Mouse (Mus musculus) CD4-positive, CD25-positive, alpha-beta regulatory T cell, adult 2 months (primary cell): ENCODE results near the gene Aktip.
A peak's percentile ranks its signal among the peaks of the same experiment; 100 is the strongest.

Experiments
- DNase-seq: peaks from one replicate; pipeline ENCODE4 v3.0.0-alpha.2; 2012; ENCODE audit warnings: low read depth, low spot score

Aktip gene

DNA sequence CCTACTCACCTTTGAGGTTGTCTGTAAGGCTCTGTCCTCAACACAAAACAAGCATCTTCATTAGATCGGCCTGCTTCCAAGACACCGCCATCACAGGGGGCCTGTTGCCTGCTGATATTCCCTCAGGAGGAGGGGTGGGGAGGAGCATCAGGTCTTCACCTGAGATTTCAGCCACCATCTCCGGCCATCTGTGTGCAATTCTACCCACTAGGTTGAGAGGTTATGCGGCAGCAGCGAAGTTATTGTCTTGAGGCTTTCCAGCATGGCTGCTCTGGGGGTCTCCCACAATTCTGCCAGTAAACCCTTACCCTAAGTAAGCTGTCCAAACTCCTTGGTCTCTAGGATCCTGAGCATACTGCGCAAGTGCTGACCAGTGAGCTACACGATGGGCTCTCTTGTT lies at the start of gene Aktip:
TSS of gene Aktip (minus strand) at position 101 of the 400 bp plus-strand sequence.
- DNase-seq, result no peak

DNA sequence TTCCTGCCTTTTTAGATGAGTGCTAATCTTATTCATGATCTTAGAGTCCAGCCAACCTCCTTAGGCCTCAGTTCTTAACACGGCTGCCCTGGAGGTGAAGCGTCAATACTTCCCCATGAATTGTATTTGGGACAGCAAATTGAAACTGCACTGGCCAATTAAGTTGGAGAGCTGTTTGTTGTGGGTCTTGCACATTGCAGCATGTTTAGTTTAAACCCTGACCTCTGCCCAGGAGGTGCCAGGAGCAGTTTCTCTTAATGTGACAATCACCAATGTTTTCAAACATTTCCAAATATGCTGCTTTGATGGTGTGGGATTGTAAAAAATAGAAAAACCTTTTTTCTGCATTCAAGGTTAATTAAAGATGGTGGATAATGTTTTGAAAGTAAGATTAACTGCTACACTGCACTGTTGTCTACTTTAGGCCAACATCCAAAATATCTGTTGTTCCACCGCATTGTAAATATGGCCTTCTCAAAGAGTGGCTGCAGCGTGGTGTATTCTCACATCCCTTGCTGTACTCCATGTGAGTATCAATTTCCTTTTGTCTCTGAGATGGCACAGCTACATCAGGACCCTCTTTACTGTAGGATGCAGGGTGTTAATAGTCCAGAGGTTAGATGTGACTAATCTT lies 46.2 kb upstream of the Aktip start:
- no peak for DNase-seq

DNA sequence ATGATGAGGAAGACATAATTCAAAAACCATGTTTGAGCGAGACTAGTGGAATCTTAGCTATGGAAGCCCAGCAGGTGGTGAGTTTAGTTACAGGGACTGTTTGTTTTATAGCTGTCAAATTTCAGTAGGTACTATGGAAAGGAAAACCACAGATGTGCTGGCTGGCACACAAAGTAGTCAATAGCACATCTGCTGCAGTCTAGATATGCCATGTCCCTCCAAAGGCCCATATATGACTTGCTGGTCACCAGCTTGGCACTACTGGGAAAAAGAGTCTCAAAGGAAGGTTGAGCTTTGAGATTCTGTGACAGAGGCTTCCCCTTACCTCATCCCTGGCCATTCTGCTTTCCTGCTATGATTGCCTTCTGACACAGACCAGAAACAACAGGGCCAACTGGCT lies 42.9 kb upstream of the Aktip start:
- no peak for DNase-seq

DNA sequence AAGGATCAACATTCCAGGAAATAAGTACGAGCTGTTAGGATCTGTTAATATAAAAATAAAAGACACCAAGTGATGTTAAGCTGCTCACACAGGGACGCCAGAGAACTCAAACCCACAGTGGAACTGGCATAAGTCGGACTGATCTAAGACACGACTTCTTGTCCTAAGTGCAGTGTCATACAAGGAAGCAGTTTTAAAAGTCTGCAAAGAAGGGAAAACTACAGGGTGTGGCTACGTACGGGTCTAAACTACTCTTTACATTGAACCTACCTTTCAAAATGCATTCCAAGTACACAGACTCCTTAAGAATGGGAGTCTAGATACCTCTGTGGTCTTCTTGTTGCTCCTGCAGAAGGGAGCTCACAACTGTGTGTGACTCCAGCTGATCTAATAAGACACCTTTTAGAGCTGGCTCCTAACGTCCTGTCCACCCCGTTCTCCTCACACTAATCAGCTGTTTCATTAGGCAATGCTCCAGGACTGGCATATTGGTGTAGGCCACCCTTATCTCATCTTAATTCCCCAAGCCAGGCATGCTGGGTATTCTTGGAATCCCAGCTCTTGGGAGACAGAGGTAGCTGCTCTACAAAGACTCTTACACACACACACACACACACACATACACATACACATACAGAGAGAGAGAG lies 42.2 kb upstream of the Aktip start:
- no peak for DNase-seq

DNA sequence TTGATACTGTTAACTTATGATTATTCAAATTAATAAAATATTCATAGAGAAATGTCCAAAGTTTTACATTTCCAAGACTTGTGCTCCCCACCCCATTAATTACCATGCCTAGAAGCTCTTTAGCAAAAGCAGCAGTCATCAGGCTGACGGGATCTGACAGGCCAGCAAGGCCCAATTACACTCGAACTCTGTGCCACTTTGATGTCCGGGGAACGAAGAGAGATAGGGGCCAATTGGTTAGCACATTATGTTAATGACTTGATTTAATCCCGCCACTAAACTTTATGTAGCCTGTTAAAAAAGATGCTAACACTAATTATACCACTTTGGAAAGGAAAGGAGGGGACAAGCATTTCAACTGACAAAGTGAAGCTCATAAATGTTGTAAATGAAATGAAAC lies 41.6 kb upstream of the Aktip start:
- no peak for DNase-seq

DNA sequence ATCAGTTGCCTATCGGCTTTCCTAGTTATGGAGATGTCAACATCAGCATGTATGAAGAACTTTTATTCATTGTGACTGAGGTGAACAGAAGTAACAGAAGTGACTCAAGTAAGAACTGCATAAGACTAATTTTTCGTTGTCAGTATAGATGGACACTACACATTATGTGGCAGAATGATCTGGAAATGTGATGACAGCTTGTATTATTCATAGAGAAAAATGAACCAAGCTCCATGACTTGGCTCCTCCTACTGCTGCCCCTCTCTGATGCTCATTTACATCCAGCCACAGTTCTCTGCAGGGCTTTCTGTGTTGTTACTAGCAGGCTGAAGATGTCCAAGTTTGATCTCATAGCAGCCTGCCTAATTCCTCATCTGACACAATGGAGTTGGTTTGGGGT lies 37.4 kb upstream of the Aktip start:
- DNase-seq, result no peak

DNA sequence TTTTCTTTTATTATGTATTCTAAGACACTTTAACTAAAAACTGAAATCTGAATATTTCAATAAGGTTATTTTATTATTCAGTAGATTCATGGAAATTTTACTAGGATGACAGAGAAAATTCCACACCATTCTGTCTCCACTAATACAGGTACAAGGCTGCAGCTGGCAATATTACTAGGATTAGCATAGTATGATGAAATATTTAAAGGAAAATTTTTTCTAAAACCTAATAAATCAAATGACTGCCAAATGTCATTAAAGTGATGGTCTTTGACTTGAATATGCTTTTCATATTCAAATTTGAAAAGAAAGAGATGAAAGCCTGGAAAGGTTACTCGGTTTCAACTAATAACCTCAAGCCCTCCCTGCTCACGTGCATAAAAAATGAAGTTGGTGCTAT lies 34.3 kb upstream of the Aktip start:
- no peak for DNase-seq

DNA sequence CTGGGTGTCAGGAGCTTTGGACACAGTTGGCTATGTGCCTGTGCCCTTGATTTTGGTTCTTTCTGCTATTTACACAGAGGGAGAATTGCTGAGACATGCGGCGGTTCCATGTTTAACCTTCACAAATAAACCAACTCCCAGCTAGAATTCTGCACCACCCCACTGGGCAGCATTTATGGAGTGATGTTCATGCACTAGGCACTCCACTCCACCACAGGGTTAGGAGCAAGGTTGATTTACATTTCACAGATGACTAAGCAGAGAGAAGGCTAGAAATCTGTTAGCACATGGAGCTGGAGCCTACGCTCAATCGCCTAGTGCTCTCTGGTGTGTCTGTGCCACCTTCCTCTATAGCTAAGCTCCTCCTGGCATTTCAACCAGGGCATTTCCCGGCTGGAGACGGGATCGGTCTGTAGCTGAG lies 27.7 kb upstream of the Aktip start:
- no peak for DNase-seq

DNA sequence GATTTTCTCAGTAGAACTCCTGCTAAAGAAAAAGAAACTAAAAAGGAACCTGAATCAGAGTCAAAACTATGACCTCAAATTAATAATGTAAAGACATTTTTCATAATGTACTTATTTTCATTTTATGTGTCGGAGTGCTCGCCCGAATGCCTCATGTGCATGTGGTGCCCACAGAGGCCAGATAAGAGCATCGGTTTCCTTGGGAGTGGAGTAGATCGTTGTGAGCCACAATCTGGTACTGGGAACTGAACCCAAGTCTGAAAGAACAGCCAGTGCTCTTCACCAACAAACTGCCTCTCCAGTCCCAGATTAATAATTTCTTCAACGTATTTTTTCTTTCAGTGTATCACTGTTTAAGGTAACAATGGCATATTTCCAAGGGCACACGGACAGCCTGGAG lies 24.5 kb upstream of the Aktip start:
- DNase-seq, result no peak

DNA sequence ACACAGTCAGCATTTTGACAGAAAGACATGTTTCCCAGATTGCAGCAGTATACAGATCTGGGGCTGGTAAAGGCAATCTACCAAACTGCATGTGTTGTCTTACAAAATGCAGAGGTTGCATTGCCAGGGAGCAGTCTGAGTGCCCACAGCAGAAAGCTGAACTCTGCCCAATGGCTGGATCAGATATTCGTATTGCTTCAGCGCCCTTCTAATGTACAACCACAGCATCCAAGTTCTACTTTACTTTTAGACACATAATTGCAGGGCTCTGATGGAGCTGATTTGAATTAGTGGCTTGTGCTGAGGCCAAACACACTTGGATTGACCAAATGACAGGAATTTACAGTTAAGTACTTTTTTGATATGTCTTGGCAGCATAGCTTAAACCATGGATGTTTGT lies 22.1 kb upstream of the Aktip start:
- no peak for DNase-seq

DNA sequence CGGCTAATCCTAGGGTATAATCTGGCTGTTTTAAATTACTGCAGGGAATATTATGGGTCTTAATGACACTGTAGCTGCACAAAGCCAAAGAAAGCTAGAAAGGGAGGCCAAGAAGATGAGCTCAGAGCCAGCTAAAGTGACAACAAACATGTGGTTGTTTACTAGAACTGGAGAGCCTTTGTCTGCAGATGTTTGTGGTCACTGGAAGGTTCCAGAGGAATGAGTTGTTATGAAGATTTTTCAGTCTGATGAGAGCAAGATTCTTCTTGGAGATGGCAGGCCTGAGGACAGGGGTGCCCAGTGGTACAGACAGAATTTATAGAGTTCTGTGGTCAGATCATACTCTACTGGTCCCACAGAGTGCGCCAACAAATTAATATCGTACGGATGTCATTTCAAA lies 18.5 kb upstream of the Aktip start:
- no peak for DNase-seq

DNA sequence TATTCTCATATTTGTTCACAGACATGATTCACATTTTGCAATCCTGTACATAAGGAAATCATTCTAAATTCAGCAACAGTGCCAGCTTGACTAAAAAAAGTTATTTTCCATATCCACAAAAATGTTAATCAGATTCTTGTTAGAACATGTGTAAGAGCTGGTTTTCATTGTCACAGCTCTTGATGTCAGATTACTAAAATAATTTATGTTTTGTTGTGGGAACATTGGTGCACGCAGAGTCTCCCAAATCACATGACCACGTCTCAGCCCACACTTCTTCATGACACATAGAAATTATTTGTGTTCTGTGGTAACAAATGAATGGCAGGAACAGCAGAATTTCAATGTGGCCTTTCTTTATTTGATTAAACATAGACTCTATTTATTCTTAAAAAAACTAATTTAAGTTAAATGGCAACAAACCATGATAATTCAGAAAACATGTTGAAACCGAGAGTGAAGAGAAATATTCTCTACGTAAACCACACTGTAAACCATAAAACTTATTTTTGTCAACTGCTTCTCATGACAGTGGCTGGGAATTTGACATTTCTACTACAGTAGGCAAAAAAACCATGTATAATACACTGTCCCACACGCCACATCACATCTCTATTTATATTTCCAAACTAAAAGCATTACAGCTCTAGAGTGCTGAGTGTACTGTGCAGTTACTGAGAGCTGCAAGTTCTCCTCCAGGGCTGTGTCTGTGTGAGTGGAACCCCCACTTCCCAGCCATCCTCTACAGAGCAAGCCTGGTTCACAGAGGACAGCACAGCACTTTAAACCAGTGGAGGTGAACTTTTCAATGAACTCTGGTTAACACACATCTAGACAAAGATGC lies 17.5 kb upstream of the Aktip start:
- no peak for DNase-seq

DNA sequence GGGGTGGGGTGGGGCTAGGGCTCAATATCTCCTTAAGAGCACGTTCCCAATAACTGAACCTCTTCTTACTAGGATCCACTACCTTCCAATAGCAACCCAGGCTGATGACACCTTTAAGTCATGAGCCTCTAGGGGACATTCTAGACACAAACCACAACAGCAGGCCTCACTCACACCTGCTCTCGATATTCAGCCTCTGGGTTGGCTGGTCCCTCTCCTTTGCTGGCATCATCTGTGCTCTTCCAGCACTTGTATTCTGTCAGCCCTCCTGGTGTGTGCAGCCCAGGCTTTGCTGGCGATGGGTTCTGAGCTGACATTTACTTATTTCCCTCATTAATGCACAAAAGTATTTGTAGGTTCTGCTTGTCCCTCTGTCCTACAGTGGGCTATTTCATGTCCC lies 14.5 kb upstream of the Aktip start:
- no peak for DNase-seq

DNA sequence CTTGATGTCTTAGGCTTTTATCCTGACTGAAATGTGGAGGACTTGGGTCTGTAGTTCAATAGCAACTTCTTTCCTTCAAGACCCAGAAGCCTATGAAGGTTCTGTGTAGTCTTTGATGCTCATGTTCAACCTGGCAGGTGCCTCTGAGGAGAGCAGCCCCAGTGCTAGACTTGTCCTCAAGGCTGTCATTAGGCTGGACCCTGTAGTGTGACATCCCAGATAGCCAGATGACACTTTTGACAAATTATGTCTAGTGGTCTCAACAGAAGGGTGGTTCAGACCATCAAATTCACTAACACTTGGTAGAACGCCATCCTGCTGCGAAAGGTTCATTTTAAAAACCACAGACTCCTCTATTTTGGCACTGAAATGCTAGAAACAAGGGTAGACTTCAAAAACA lies 13.2 kb upstream of the Aktip start:
- DNase-seq, result no peak

DNA sequence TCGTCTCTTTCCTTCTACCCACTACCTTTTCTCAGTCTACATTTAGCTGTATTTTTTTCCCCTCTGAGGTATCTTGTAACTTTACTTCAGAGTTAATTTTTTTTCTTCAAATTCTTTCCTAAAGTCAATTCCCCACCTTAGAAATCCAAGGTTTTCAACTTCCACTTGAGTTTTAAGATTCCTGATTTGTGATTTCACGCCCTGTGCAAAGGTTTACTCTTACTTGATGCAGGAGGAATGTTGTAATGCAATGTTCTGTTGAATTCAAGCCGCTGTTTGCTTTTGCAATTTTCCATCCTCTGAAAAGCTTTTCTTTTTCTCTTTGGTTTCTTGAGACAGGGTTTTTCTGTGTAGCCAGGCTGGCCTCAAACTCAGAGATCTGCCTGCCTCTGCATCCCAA lies 9.9 kb upstream of the Aktip start:
- no peak for DNase-seq

DNA sequence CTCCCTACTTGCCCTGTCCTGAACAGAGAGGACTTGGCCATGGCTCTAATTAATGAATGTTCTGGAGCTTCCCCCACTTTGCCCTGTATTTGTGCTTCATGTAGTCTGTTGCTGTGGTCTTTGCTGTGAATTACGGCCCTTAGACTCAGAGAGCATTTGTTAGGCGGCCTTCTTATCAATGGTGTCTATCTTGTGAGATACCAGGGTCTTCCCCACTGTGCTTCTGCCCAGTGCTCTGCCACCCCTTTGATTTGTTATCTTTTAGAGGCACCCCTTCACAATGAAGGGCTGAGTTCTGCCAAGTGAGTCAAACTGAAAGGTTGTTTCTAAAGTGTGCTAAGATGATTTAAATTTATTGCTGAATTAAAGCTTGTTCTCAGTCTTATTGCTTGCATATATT lies 7.9 kb upstream of the Aktip start:
- DNase-seq, result no peak

DNA sequence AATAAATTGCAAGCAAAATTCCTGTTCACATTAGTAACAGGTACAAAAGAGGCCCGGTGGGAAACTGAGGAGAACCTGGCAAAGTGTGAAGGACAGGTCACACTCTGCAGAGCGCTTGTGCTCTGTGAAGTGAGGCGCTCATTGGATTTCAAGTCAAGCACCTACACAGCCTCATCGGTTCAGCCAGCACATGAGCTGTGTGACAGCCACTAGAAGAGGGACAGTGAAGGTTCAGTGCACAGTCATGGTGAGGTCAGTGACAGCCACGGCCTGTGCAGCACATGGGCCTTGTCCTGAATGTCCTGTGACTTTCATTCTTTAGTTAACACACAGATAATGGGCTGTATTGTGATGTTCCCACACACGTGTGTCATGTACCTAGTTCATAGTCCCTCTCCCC lies 6.1 kb upstream of the Aktip start:
- DNase-seq, result no peak

DNA sequence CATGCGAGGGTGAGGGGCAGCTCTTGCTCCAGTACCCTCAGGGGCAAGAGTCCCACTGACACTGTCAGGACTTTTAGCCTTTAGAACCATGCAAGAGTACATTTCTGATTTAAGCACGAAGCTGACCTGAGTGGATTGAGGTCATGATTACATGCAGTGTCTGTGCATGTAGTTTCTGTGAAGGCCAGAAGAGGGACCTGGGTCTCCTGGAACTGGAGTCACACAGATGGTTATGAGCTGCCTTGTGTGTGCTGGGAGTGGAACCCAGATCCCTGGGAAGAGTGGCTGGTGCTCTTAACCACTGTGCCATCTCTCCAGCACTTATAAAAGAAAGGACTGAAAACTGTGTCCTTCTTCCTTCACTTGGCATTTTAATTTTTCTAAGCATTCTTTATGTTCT lies 1.4 kb upstream of the Aktip start:
- no peak for DNase-seq

DNA sequence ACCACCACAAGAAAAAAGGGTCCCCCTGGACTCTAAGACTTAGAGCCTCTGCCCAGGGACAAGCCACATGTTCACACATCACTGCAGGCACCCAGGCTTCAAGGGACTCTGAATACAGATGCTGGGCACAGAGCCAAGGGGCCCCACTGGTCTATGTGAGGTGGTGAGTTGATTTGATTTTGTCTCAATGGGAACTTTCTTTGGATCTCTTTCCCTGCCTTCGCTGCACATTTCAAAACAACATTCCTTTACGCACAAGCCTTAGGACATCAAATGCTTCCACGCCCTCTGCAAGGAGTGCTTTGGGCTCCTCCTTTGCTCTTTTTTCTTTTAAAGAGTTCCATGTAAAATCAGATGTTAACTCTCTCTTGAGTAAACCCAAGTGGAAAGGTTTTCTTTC lies 1.7 kb downstream of the Aktip start:
- no peak for DNase-seq

DNA sequence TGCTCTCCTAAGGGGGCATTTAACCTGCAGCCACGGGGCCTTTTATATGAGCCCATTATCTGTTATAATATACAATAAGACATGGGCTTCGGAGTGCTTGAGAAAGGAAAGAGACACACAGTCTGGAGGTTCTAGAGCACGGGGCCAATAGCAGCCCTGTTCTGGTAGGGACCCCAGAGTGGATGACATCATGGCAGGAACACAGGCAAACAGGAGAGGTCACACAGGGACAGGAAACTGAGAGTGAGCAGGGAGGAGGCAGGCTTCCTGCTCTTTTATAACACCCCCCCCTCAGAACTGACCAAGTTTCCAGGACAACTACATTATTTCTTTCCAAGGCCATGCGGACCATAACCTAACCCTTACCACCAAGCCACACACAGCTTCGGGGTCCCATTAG lies 2.5 kb downstream of the Aktip start:
- DNase-seq, result peak; percentile 15

DNA sequence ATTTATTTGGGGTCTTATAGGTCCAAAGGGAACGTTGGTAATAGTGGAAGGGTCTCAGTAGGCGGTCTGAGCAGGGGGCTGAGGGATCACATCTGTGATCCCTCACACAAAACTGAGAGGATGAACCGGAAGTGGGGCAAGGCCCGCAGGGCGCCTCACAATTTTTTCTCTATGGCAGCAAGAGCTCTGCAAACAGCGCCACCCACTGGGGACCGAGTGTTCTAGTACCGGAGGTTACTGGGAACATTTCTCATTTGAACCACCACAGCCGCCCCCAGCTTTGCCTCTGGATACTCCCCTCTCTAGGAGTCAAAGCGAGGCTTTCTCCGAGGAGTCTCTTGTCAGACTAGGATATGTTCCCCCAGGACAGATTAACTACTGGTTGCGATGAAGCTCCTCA lies 3.1 kb downstream of the Aktip start:
- peak; percentile 4 for DNase-seq

DNA sequence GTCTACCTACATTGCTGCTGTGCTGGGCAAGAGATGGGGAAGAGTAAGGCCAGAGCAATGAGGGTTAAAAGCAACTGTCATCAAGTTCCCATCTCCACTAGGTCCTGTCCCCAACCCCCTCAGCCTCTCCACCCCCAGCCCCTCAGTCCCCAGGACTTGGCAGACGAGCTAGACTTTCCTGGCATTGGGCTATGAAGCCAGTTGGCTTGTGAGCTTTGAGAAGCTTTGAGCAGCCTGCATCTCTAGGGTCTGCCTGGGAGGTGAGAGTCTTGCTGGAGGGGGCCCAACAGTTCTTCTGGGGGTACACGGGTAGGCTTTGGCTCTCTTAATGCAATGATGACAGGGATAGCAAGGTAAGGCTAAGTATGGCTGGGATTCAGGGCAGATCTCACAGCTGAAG lies 5.7 kb downstream of the Aktip start:
- no peak for DNase-seq

DNA sequence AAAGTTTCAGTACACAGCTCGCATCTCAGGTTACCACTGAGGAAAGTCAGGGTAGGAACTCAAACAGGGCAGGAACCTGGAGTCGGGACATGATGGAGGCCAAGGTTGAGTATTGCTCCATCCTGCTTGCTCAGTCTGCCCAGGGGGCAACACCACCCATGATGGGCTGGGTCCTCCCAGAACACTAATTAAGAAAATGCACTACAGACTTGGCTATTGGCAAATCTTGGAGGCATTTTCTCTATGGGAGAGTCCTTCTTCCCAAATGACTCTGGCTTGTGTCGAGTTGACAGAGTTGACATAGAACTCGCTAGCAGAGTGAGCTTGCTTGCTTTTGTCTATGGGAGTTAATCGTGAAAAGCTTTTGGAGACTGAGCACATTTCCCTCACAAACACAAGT lies 6.8 kb downstream of the Aktip start:
- no peak for DNase-seq
